Mouse (Mus musculus): ENCODE data around the gene H2-K1. TPM values are rescaled to one million over a fixed set of nuclear protein-coding genes. Genes with fewer than 3 reads are reported as not detected.
A peak's percentile ranks its signal among the peaks of the same experiment; 100 is the strongest.
"Not testable (repeated sequence)": the region's sequence is repeated elsewhere in the genome, so short reads cannot be mapped to it uniquely, and the experiment has no call there.

The H2-K1 gene
- polyA plus RNA-seq, 3 experiments from 2014 or later, result 4,943 to 7,708 (median 5,398) TPM

GRCm38 (mm10) chr17:34026917-34027655 lies 26.9 kb upstream of the H2-K1 start:
- peak; percentile 58 for ATAC-seq

GRCm38 (mm10) chr17:34026221-34026620 lies 26.1 kb upstream of the H2-K1 start:
- no peak for ATAC-seq

DNA sequence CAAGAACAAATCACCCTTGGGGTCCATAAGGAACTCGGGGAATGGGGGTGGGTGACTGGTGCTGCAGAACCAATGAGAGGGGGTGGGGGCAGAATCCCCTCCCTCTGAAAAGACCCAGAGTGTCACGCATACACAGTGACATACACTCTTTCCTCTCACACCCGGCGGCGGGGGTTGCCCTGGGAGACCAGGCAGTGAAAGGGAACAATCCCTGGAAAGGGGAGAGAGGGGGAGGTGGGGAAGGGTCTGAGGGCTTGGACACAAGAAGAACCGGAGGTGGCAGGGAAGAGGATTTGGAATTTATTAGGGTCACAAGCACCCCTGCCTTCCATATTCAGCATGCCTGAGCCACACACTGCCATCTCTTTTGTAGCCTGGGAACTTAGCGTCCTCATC lies 25.6 kb upstream of the H2-K1 start:
- ATAC-seq, result no peak

- ATAC-seq, result peak; percentile 5
Observed at GRCm38 (mm10) chr17:34024861-34025755, 25.0 kb upstream of the H2-K1 start.

- ATAC-seq, result peak; percentile 44
Observed at GRCm38 (mm10) chr17:34024317-34024821, 24.2 kb upstream of the H2-K1 start, which contains the start of gene Ring1. Gene Ring1, minus strand, starts transcription at chr17:34024680.

GRCm38 (mm10) chr17:34023678-34024077 lies 23.5 kb upstream of the H2-K1 start:
- no peak for ATAC-seq

DNA sequence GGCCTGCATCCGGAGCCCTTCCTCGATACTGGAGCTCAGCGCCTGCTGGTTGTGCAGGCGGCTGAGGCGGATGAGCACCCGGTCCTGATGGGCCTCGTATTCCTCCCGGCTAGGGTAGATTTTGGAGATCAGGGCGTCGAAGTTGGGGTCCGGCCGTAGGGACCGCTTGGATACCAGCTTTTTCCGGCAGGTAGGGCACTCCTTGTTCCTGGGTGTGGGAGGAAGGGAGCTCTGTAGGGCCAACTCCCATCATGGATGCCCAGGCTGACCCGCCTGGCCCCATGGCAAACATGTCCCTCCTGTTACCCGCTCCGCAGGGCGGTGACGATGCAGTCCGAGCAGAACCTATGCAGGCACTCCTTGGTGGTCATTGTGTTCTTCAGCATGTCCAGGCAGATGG lies 22.8 kb upstream of the H2-K1 start:
- no peak for ATAC-seq

- no peak for ATAC-seq
Observed at GRCm38 (mm10) chr17:34022414-34022783, 22.3 kb upstream of the H2-K1 start.

GRCm38 (mm10) chr17:34021539-34022413 lies 21.6 kb upstream of the H2-K1 start:
- no peak for ATAC-seq

- no peak for ATAC-seq
Observed at GRCm38 (mm10) chr17:34013436-34013835, 13.3 kb upstream of the H2-K1 start.

DNA sequence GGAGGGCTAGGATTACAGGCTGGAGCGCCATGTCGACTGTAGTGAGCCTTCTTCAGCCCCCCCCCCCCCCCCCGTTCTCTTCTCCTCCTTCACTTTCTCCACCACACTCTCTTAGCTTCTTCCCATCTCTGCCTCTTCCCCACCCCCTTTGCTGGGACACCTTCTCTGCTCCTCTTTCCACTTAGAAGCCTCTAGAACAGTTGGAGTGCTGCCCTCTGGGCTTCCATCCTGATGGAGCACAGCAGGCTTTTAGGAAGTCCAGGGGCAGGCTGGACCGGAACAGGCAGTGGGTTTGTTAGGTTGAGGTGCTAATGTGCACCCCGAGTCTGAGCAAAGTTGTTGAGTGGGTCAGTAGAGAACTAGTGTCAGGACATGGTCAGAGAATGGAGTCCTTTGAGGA lies 10.0 kb upstream of the H2-K1 start:
- ATAC-seq, result no peak

- no peak for ATAC-seq
Observed at GRCm38 (mm10) chr17:34006570-34006969, 6.4 kb upstream of the H2-K1 start.

- ATAC-seq, result no peak
Observed at GRCm38 (mm10) chr17:34003426-34003825, 3.3 kb upstream of the H2-K1 start.

- not testable (repeated sequence) for ATAC-seq
Observed at GRCm38 (mm10) chr17:34000796-34001195, 649 bp upstream of the H2-K1 start.

DNA sequence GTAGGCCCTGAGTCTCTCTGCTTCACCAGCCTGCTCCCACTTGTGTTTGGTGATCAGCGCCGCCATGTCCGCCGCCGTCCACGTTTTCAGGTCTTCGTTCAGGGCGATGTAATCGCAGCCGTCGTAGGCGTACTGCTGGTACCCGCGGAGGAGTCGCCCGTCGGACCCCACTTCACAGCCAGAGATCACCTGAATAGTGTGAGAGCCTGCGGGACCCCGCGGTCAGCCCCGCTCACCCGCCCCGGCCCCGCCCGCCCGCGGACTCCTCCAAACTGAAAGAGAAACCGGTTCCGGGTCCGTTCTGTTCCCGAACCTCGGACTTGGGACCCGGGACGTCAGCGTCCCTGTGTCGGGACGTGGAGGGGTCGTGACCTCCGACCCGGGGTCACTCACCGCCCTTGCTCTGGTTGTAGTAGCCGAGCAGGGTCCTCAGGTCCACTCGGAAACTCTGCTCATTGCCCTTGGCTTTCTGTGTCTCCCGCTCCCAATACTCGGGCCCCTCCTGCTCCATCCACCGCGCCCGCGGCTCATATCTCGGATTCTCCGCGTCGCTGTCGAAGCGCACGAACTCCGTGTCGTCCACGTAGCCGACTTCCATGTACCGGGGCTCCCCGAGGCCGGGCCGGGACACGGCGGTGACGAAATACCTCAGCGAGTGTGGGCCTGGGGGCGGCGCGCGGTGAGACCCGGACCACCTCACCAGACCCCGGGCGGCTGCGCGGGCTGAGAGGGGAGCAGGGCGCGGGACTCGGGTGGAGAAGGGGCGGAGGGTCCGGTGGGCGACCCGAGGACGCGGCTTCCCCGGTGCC lies 602 bp downstream of the H2-K1 start:
- no peak for ATAC-seq

- ATAC-seq, result not testable (repeated sequence)
Observed at GRCm38 (mm10) chr17:33998697-33999096, 1.4 kb downstream of the H2-K1 start.

- not testable (repeated sequence) for ATAC-seq
Observed at GRCm38 (mm10) chr17:33997025-33997424, 3.1 kb downstream of the H2-K1 start.

DNA sequence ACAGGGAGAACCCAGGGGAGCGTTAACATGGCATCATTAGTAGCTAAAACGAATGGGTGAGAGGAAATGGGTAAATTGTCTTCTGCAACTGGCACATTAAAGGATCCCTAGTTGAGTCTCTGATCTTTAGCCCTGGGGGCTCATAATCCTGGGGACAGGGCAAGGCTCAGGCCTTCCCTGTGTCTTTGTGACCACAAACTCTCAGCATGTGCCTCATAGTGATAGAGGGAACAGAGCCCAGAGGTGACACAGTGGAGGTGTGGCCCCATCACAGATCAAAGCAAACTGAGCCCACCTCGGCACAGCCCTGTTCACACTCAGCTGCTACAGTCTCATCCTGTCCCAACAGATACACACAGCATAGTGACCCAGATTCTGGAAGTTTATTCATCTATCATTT lies 4.5 kb downstream of the H2-K1 start:
- ATAC-seq, result no peak

- ATAC-seq, result no peak
Observed at GRCm38 (mm10) chr17:33994959-33995358, 5.2 kb downstream of the H2-K1 start.

- peak; percentile 55 for ATAC-seq
Observed at GRCm38 (mm10) chr17:33991788-33992664, 8.1 kb downstream of the H2-K1 start.

DNA sequence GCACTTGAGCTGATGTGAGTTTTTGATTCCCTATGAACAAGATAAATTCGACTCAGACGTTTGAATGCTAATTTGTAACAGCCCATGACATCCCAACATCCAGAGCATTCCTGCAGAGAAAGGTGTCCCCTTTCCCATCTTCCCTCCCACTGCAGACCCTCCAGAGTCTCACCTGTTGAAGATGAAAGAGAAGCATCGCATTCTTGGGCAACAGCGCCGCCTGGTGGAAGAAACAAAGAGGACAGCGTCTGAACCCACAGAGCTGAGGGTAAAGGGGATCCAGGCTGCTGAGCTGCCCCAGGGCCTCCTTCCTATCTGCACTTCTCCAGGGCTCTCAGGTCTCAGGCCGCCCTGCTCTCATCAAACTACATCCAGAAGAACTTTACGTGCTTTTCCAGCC lies 18.0 kb downstream of the H2-K1 start:
- ATAC-seq, result not testable (repeated sequence)
